Mouse (Mus musculus) c-Kit-negative CD71-positive TER-119-positive erythroid progenitor cells, embryonic 14.5 days (primary cell): ENCODE measurements around the gene Rho.

Source experiments
- DNase-seq: peaks from one replicate; pipeline ENCODE4 v3.0.0-alpha.2; 2013; ENCODE audit warnings: low read depth, low spot score

Gene Rho

GRCm38 (mm10) chr6:115931639-115932038 lies at the start of gene Rho:
TSS of gene Rho (plus strand) at chr6:115931748.
- no peak for DNase-seq

- DNase-seq: no peak
These were observed 47.5 kb upstream of the Rho start for GRCm38 (mm10) chr6:115884018-115884417.

GRCm38 (mm10) chr6:115886894-115887293 lies 44.7 kb upstream of the Rho start:
- no peak for DNase-seq

- DNase-seq: no peak
These were observed 43.3 kb upstream of the Rho start for GRCm38 (mm10) chr6:115888296-115888695.

- no peak for DNase-seq
These were observed 40.9 kb upstream of the Rho start for GRCm38 (mm10) chr6:115890601-115891000.

- no peak for DNase-seq
These were observed 40.5 kb upstream of the Rho start for GRCm38 (mm10) chr6:115891061-115891460.

GRCm38 (mm10) chr6:115891497-115892061 lies 40.0 kb upstream of the Rho start:
- no peak for DNase-seq

- no peak for DNase-seq
These were observed 39.2 kb upstream of the Rho start for GRCm38 (mm10) chr6:115892363-115892762.

- no peak for DNase-seq
These were observed 35.2 kb upstream of the Rho start for GRCm38 (mm10) chr6:115896346-115896745.

GRCm38 (mm10) chr6:115897117-115897516 lies 34.4 kb upstream of the Rho start:
- DNase-seq: no peak

- no peak for DNase-seq
These were observed 33.5 kb upstream of the Rho start for GRCm38 (mm10) chr6:115897926-115898520.

GRCm38 (mm10) chr6:115901062-115901461 lies 30.5 kb upstream of the Rho start:
- no peak for DNase-seq

- no peak for DNase-seq
These were observed 30.0 kb upstream of the Rho start for GRCm38 (mm10) chr6:115901489-115901931.

- DNase-seq: no peak
These were observed 29.0 kb upstream of the Rho start for GRCm38 (mm10) chr6:115902545-115902944.

GRCm38 (mm10) chr6:115905568-115905967 lies 26.0 kb upstream of the Rho start:
- DNase-seq: no peak

- DNase-seq: no peak
These were observed 25.1 kb upstream of the Rho start for GRCm38 (mm10) chr6:115906455-115906854.

- DNase-seq: no peak
These were observed 24.7 kb upstream of the Rho start for GRCm38 (mm10) chr6:115906871-115907270.

GRCm38 (mm10) chr6:115908421-115908982 lies 23.0 kb upstream of the Rho start:
- no peak for DNase-seq

GRCm38 (mm10) chr6:115909052-115909451 lies 22.5 kb upstream of the Rho start:
- DNase-seq: no peak

- no peak for DNase-seq
These were observed 21.6 kb upstream of the Rho start for GRCm38 (mm10) chr6:115909940-115910339.

- DNase-seq: no peak
These were observed 19.8 kb upstream of the Rho start for GRCm38 (mm10) chr6:115911763-115912162.

- no peak for DNase-seq
These were observed 18.1 kb upstream of the Rho start for GRCm38 (mm10) chr6:115913482-115913881.

- no peak for DNase-seq
These were observed 16.9 kb upstream of the Rho start for GRCm38 (mm10) chr6:115914511-115915202.
